Mouse (Mus musculus) G1E (cell line): ENCODE data around the gene Nmnat3. TPM values are rescaled to one million over a fixed set of nuclear protein-coding genes. Genes with fewer than 3 reads are reported as not detected.

Experiments used
- ATAC-seq: 2 replicates; pipeline ENCODE4 v1.8.0; 2016; ENCODE audit warnings: mild to moderate bottlenecking; ENCODE audit not compliant: insufficient number of reproducible peaks, poor library complexity, low FRiP score, severe bottlenecking; ENCODE audit errors: extremely low read depth
- DNase-seq: peaks from one replicate; pipeline ENCODE4 v3.0.0; 2012; ENCODE audit warnings: low spot score
- H3K27me3 ChIP-seq: 2 replicates; pipeline ENCODE4 v1.6.1; 2012; ENCODE audit warnings: mild to moderate bottlenecking, low read length, inconsistent platforms; ENCODE audit not compliant: insufficient read depth
- H3K36me3 ChIP-seq: replicated peaks from 2 replicates; pipeline ENCODE3; 2012; ENCODE audit warnings: mild to moderate bottlenecking, inconsistent platforms
- H3K4me1 ChIP-seq: 2 replicates; pipeline ENCODE4 v1.6.1; 2012; ENCODE audit warnings: low read depth, low read length, inconsistent platforms, mixed read lengths; ENCODE audit not compliant: insufficient read depth
- H3K4me3 ChIP-seq: 2 replicates; pipeline ENCODE4 v1.5.1; 2012; ENCODE audit warnings: low read depth, mild to moderate bottlenecking, inconsistent platforms, low read length, moderate library complexity, mixed read lengths
- H3K9me3 ChIP-seq: replicated peaks from 2 replicates; pipeline ENCODE4 v1.6.1; 2012; ENCODE audit warnings: inconsistent platforms
- CTCF ChIP-seq: IDR thresholded peaks from 2 replicates; pipeline ENCODE4 v1.5.1; 2012; ENCODE audit warnings: low read depth, low read length, inconsistent platforms, mixed read lengths
- GATA1 ChIP-seq: IDR thresholded peaks from 2 replicates; pipeline ENCODE4 v1.6.1; 2012; ENCODE audit warnings: borderline replicate concordance, low read length, inconsistent platforms, mixed read lengths
- GATA2 ChIP-seq: IDR thresholded peaks from 2 replicates; pipeline ENCODE4 v1.6.1; 2012; ENCODE audit warnings: low read depth, low read length, inconsistent platforms, borderline replicate concordance
- POLR2AphosphoS5 ChIP-seq: IDR thresholded peaks from 2 replicates; pipeline ENCODE4 v1.6.1; 2012; ENCODE audit warnings: low read depth, low read length, inconsistent platforms; ENCODE audit not compliant: insufficient replicate concordance
- TAL1 ChIP-seq: conservative IDR thresholded peaks from 2 replicates; pipeline ENCODE4 v1.6.1; 2012; ENCODE audit warnings: low read depth, low read length, inconsistent platforms, mixed read lengths
- polyA plus RNA-seq: library from polyadenylated mRNA; stranded (reverse); fragments of >175 nt; gene quantifications from 2 replicates; pipeline ENCODE4 v1.2.3, GENCODE M21; 2012
- total RNA-seq, 2 experiments: library from RNA; stranded (forward) in 1 of 2; stranded (reverse) in 1 of 2; fragments of 200-1000 nt in 1 of 2; fragments of >200 nt in 1 of 2; fragmentation: Nextera tagmentation in 1 of 2; gene quantifications; 2 replicates each; pipeline ENCODE4 v1.2.3; 2014 to 2017

Nmnat3 gene
- total and polyA plus RNA-seq, 3 experiments, result 7.1 to 38.3 (median 10.8) TPM

- peaks cover 16% of the 10 kb centered on the region for H3K27me3 ChIP-seq
- H3K4me1 ChIP-seq, result peaks cover 43% of the 10 kb centered on the region
- DNase-seq (peak; percentile 83), ATAC-seq (peak; percentile 66)
- peak overlapping the region; percentile 79 for H3K4me3 ChIP-seq
- H3K9me3 ChIP-seq, result no peaks in the 10 kb centered on the region
- H3K36me3 ChIP-seq, result peaks cover 15% of the 10 kb centered on the region
- TF ChIP-seq CTCF, result no peak
- TF ChIP-seq GATA1, result no peak
- TF ChIP-seq TAL1, result no peak
Measured at GRCm38 (mm10) chr9:98296383-98297201, 9.4 kb downstream of the Nmnat3 start.

- H3K9me3 ChIP-seq, result no peaks in the 10 kb centered on the region
- peaks cover 18% of the 10 kb centered on the region for H3K36me3 ChIP-seq
- no peak for TF ChIP-seq GATA2
- TF ChIP-seq CTCF, result no peak
- peaks cover 9% of the 10 kb centered on the region for H3K27me3 ChIP-seq
- peaks cover 43% of the 10 kb centered on the region for H3K4me1 ChIP-seq
- DNase-seq (peak; percentile 28), ATAC-seq (peak; percentile 11; the same call in 1 of the 2 replicates)
- H3K4me3 ChIP-seq, result peak overlapping the region; percentile 79
Measured at GRCm38 (mm10) chr9:98297234-98297936, 10.2 kb downstream of the Nmnat3 start.

- TF ChIP-seq GATA2 (no peak), CTCF (no peak), GATA1 (no peak), TAL1 (no peak), POLR2AphosphoS5 (no peak)
- Histone ChIP-seq H3K36me3 (peaks cover 25% of the 10 kb centered on the region), H3K9me3 (no peaks in the 10 kb centered on the region), H3K27me3 (peaks cover 5% of the 10 kb centered on the region), H3K4me3 (peak overlapping the region; percentile 79; the same call in 1 of the 2 replicates), H3K4me1 (peaks cover 43% of the 10 kb centered on the region)
- ATAC-seq (no peak), DNase-seq (no peak)
Measured at GRCm38 (mm10) chr9:98297937-98298595, 10.8 kb downstream of the Nmnat3 start.

- Histone ChIP-seq H3K27me3 (no peaks in the 10 kb centered on the region; the same call in 1 of the 2 replicates), H3K4me1 (peaks cover 47% of the 10 kb centered on the region), H3K36me3 (peaks cover 32% of the 10 kb centered on the region), H3K9me3 (no peaks in the 10 kb centered on the region), H3K4me3 (peak overlapping the region; percentile 59; the same call in 1 of the 2 replicates)
- TF ChIP-seq GATA2 (no peak), POLR2AphosphoS5 (no peak), GATA1 (no peak), CTCF (no peak), TAL1 (no peak)
- no peak for DNase-seq
- no peak for ATAC-seq
Measured at GRCm38 (mm10) chr9:98298761-98299160, 11.5 kb downstream of the Nmnat3 start.

- peaks cover 52% of the 10 kb centered on the region for H3K4me1 ChIP-seq
- no peaks in the 10 kb centered on the region for H3K9me3 ChIP-seq
- H3K36me3 ChIP-seq, result peaks cover 36% of the 10 kb centered on the region
- no peak for TF ChIP-seq GATA1
- TF ChIP-seq TAL1, result 0 out of 2 replicates have a peak, but pooled peaks have one; percentile 10
- TF ChIP-seq GATA2, result no peak
- TF ChIP-seq POLR2AphosphoS5, result no peak
- no peak for TF ChIP-seq CTCF
- ATAC-seq (peak; percentile 54), DNase-seq (peak; percentile 22)
- peak overlapping the region; percentile 59; the same call in 1 of the 2 replicates for H3K4me3 ChIP-seq
- H3K27me3 ChIP-seq, result no peaks in the 10 kb centered on the region; the same call in 1 of the 2 replicates
Measured at GRCm38 (mm10) chr9:98299235-98299634, 12.0 kb downstream of the Nmnat3 start.

GRCm38 (mm10) chr9:98300582-98300981 lies 13.3 kb downstream of the Nmnat3 start:
- no peak for ATAC-seq
- Histone ChIP-seq H3K4me3 (no peak overlapping the region), H3K4me1 (peaks cover 52% of the 10 kb centered on the region), H3K9me3 (no peaks in the 10 kb centered on the region), H3K36me3 (peaks cover 49% of the 10 kb centered on the region), H3K27me3 (no peaks in the 10 kb centered on the region)
- DNase-seq, result no peak
- no peak for TF ChIP-seq GATA2
- no peak for TF ChIP-seq CTCF
- no peak for TF ChIP-seq POLR2AphosphoS5
- no peak for TF ChIP-seq TAL1
- TF ChIP-seq GATA1, result no peak
